Mouse (Mus musculus) intestine, embryonic 15.5 days (tissue): ENCODE data around the gene Nipsnap3a. TPM values are rescaled to one million over a fixed set of nuclear protein-coding genes. Genes with fewer than 3 reads are reported as not detected.

Source experiments
- ATAC-seq: fragments of 200-750 bp; cut with Nextera tagmentation; 2 replicates; pipeline ENCODE4 v1.8.0; 2017; ENCODE audit warnings: moderate TSS enrichment, moderate library complexity
- H3K27ac ChIP-seq: fragments of 300-500 bp; sonication (generic); 2 replicates; pipeline ENCODE4 v1.5.1; 2015; ENCODE audit warnings: mild to moderate bottlenecking, inconsistent platforms
- H3K27me3 ChIP-seq: fragments of 300-500 bp; sonication (generic); replicated peaks from 2 replicates; pipeline ENCODE4 v1.6.1; 2015; ENCODE audit warnings: inconsistent platforms
- H3K36me3 ChIP-seq: fragments of 300-500 bp; sonication (generic); 2 replicates; pipeline ENCODE4 v1.6.1; 2015; ENCODE audit warnings: inconsistent platforms
- H3K4me1 ChIP-seq: fragments of 300-500 bp; sonication (generic); replicated peaks from 2 replicates; pipeline ENCODE4 v1.6.1; 2015; ENCODE audit warnings: inconsistent platforms
- H3K4me2 ChIP-seq: fragments of 300-500 bp; sonication (generic); replicated peaks from 2 replicates; pipeline ENCODE4 v1.6.1; 2015; ENCODE audit warnings: mild to moderate bottlenecking, inconsistent platforms
- H3K4me3 ChIP-seq: fragments of 300-500 bp; sonication (generic); replicated peaks from 2 replicates; pipeline ENCODE4 v1.5.1; 2015; ENCODE audit warnings: inconsistent platforms
- H3K9ac ChIP-seq: fragments of 300-500 bp; sonication (generic); 2 replicates; pipeline ENCODE4 v1.6.1; 2015; ENCODE audit warnings: inconsistent platforms
- H3K9me3 ChIP-seq: fragments of 300-500 bp; sonication (generic); 2 replicates; pipeline ENCODE4 v1.6.1; 2016; ENCODE audit warnings: inconsistent platforms
- WGBS: fragments of 180-500 bp; shearing (Covaris S2); methylation state at CpG from one replicate; pipeline ENCODE4 v1.1.7; 2015; 5-methylcytosine and 5-hydroxymethylcytosine counted together
- polyA plus RNA-seq: library from polyadenylated mRNA; unstranded; fragments of >200 nt; fragmentation: Nextera tagmentation; extraction: Ambion mirVana; gene quantifications from 2 replicates; pipeline ENCODE4 v1.2.1, GENCODE M21; 2015

Gene Nipsnap3a
- polyA plus RNA-seq, 1 experiment from 2014 or later: not detected

- H3K9me3 ChIP-seq: no peaks in the 10 kb centered on the region
- H3K9ac ChIP-seq: no peak overlapping the region
- H3K27ac ChIP-seq: no peak overlapping the region
- WGBS: 91% methylated on average over 3 of the region's 3 CpGs
- ATAC-seq: no peak
- no peak overlapping the region for H3K4me2 ChIP-seq
- no peaks in the 10 kb centered on the region for H3K27me3 ChIP-seq
- H3K4me1 ChIP-seq: 0 out of 2 replicates have a peak, but pooled peaks cover 3% of the 10 kb centered on the region
- no peak overlapping the region for H3K4me3 ChIP-seq
- H3K36me3 ChIP-seq: peaks cover 20% of the 10 kb centered on the region
Measured at GRCm38 (mm10) chr4:53015024-53015423, 26.0 kb downstream of the Nipsnap3a start.

DNA sequence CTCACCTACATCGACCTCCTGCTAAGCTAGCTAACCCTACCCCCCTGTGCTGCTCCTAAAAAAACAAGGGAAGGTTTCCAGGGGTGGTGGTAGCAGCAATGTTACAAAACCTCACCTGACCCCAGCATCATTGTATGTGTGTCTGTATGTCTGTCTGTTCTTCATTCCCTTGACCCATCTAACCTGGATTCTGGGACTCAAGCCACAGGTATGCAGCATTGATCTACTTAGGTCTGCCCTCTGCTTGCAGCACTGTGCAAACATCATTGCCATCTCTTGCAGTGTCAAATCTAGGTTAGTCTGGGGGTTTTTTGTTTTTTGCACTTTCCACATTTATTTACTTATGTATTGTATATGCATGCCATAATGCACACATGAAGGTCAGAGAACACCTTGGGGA is 29.3 kb downstream of the Nipsnap3a start:
- no peak for ATAC-seq
- Histone ChIP-seq H3K27ac (no peak overlapping the region), H3K9me3 (no peaks in the 10 kb centered on the region), H3K4me3 (no peak overlapping the region), H3K4me2 (no peak overlapping the region), H3K4me1 (no peaks in the 10 kb centered on the region), H3K9ac (no peak overlapping the region), H3K27me3 (no peaks in the 10 kb centered on the region), H3K36me3 (peaks cover 23% of the 10 kb centered on the region)
- 100% methylated on average over 1 of the region's 1 CpGs for WGBS

DNA sequence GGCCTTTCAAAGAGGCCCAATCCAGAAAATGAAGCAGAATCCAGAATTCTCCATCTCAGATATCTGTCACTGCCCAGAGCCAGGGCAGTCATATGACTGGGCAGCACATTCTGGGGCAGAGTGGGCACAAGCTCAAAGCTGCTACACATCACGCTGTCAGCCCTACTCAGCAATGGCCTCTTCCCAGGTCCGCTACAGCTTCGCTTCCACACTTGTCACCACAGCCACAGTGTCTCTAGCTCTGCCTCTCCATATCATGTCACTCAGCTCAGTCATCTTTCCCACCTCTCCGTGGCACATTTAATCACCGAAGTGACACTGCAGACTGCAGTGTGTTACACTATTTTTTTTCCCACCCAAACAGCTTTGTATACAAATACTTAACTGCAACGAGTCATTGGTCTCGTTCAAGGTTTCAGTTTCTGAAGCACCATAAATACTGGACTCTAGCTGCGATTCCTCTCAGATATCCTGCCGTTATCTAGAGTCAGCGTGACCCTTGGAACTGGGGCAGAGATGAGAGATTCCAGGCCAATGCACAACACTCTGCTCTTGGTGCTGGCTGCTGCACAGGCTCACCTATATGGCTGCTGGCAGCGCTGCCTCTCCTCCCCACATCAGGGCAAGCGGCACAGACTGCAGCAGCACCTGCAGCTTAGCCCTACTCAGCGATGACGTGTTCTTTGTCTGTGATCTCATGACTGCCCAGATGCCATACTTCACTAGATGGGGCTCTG is 34.3 kb downstream of the Nipsnap3a start:
- Histone ChIP-seq H3K27ac (peak overlapping the region; percentile 32; the same call in 1 of the 2 replicates), H3K9ac (no peak overlapping the region), H3K4me1 (no peaks in the 10 kb centered on the region), H3K36me3 (peaks cover 8% of the 10 kb centered on the region), H3K4me2 (peak overlapping the region; percentile 28; the same call in 1 of the 2 replicates), H3K27me3 (no peaks in the 10 kb centered on the region), H3K9me3 (no peaks in the 10 kb centered on the region), H3K4me3 (no peak overlapping the region)
- whole genome bisulfite sequencing: 75% methylated on average over 14 of the region's 14 CpGs
- ATAC-seq: peak; percentile 91

- WGBS: 84% methylated on average over 4 of the region's 4 CpGs
- Histone ChIP-seq H3K4me1 (no peaks in the 10 kb centered on the region), H3K36me3 (0 out of 2 replicates have a peak, but pooled peaks cover 5% of the 10 kb centered on the region), H3K27ac (no peak overlapping the region), H3K27me3 (no peaks in the 10 kb centered on the region), H3K4me3 (no peak overlapping the region), H3K4me2 (no peak overlapping the region), H3K9me3 (no peaks in the 10 kb centered on the region), H3K9ac (no peak overlapping the region)
- no peak for ATAC-seq
Measured at GRCm38 (mm10) chr4:53024397-53024796, 35.3 kb downstream of the Nipsnap3a start.

DNA sequence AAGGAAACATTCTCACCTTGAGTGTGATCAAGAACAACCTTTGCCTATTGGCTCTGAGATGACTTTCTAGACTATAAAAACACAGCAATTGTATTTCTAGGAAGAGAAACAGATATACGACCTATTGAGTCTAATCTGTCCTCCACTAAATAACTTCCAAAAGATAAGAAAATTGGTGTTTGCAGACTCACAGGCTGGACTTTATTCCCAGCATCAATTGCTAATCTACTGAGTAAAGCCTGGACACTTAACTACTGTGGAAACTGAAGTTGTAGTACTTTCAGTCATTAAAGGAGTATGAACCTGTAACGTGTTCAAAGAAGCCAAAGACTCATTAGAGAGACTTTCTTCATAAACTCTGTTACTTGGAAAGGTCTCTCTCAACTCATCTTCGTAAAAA is 38.7 kb downstream of the Nipsnap3a start:
- Histone ChIP-seq H3K9me3 (no peaks in the 10 kb centered on the region), H3K4me2 (no peak overlapping the region), H3K27ac (no peak overlapping the region), H3K4me3 (no peak overlapping the region), H3K27me3 (no peaks in the 10 kb centered on the region), H3K4me1 (no peaks in the 10 kb centered on the region), H3K36me3 (0 out of 2 replicates have a peak, but pooled peaks cover 4% of the 10 kb centered on the region), H3K9ac (no peak overlapping the region)
- peak; percentile 74 for ATAC-seq
- 67% methylated on average over 3 of the region's 3 CpGs for WGBS

- no peak; the same call in 1 of the 2 replicates for ATAC-seq
Measured at GRCm38 (mm10) chr4:53030326-53030948, 41.4 kb downstream of the Nipsnap3a start.

GRCm38 (mm10) chr4:53043819-53044218 is 54.7 kb downstream of the Nipsnap3a start:
- H3K4me3 ChIP-seq: no peak overlapping the region
- ATAC-seq: no peak
- H3K27me3 ChIP-seq: no peaks in the 10 kb centered on the region
- no peaks in the 10 kb centered on the region for H3K9me3 ChIP-seq
- WGBS: 82% methylated on average over 8 of the region's 8 CpGs
- H3K4me1 ChIP-seq: no peaks in the 10 kb centered on the region
- H3K4me2 ChIP-seq: no peak overlapping the region
- H3K36me3 ChIP-seq: no peaks in the 10 kb centered on the region
- H3K9ac ChIP-seq: no peak overlapping the region
- H3K27ac ChIP-seq: no peak overlapping the region

More at GRCm38 (mm10) chr4:53030326-53030948, 41.4 kb downstream of the Nipsnap3a start:
- no peaks in the 10 kb centered on the region for H3K4me1 ChIP-seq
- H3K4me2 ChIP-seq: no peak overlapping the region
- H3K27me3 ChIP-seq: no peaks in the 10 kb centered on the region
- no peak overlapping the region for H3K27ac ChIP-seq
- 46% methylated on average over 8 of the region's 8 CpGs for WGBS
- no peaks in the 10 kb centered on the region for H3K9me3 ChIP-seq
- H3K36me3 ChIP-seq: no peaks in the 10 kb centered on the region
- H3K4me3 ChIP-seq: no peak overlapping the region
- no peak overlapping the region for H3K9ac ChIP-seq

- no peak overlapping the region for H3K9ac ChIP-seq
- no peaks in the 10 kb centered on the region for H3K9me3 ChIP-seq
- no peak overlapping the region for H3K4me2 ChIP-seq
- H3K4me1 ChIP-seq: no peaks in the 10 kb centered on the region
- H3K27ac ChIP-seq: no peak overlapping the region
- 88% methylated on average over 7 of the region's 7 CpGs for WGBS
- H3K36me3 ChIP-seq: no peaks in the 10 kb centered on the region
- no peak overlapping the region for H3K4me3 ChIP-seq
- H3K27me3 ChIP-seq: no peaks in the 10 kb centered on the region
- no peak for ATAC-seq
Measured at GRCm38 (mm10) chr4:53045807-53046206, 56.7 kb downstream of the Nipsnap3a start.

DNA sequence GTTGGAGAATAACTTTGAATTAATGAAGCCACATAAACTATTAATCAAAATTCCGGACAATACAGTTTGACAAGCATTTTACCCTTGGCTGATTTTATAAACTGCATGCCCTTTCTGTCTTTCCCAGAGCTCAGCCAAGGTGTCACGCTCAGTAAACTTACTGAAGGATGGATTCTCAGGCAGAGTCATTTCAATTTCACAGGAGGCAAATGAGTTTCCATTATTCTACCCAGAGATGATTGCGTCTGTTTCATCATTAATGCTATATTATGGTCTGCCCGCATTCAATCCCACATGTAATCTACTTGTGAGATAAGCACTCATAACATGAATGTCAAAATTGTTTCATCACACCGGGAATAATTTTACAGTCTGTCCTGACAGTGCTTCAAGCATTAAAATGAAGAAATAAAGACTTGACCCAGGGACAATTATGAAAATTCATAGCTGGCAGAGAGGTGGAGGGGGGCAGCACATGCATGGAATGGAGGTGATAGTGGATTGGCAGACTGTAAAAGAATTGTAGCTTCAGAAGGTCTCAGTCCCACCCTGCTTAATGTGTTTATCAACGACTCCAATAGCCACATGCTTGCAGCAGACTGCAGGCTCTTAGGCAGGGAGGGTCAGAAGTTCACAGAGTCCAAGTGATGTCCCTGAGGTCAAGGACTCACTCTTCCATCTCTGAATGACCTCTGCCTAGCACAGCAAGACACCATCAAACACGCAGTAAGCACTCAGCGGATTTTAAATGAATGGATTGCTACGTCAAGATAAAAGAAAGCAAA is 57.4 kb downstream of the Nipsnap3a start:
- Histone ChIP-seq H3K27ac (no peak overlapping the region), H3K4me2 (no peak overlapping the region), H3K27me3 (no peaks in the 10 kb centered on the region), H3K9me3 (no peaks in the 10 kb centered on the region), H3K9ac (no peak overlapping the region), H3K4me3 (no peak overlapping the region), H3K4me1 (no peaks in the 10 kb centered on the region), H3K36me3 (no peaks in the 10 kb centered on the region)
- WGBS: 61% methylated on average over 9 of the region's 9 CpGs
- ATAC-seq: no peak

Other genes with a start within 250 kb of the Nipsnap3a start
- not detected in 2 replicates for gene Olfr275, start 174.7 kb upstream of the Nipsnap3a start, polyA plus RNA-seq
- gene Olfr273, start 130.0 kb upstream of the Nipsnap3a start, polyA plus RNA-seq: not detected in 2 replicates
- gene Olfr272, start 70.1 kb upstream of the Nipsnap3a start, polyA plus RNA-seq: not detected in 2 replicates
- not detected in 2 replicates for gene Olfr270, start 24.7 kb upstream of the Nipsnap3a start, polyA plus RNA-seq
- gene Nipsnap3b, start 22.6 kb downstream of the Nipsnap3a start, polyA plus RNA-seq: 132 and 137 TPM in 2 replicates
- 3.3 and 3.4 TPM in 2 replicates for gene Abca1, start 170.6 kb downstream of the Nipsnap3a start, polyA plus RNA-seq